Mouse (Mus musculus) forebrain, embryonic 14.5 days (tissue): ENCODE measurements at regions not wholly inside any gene's neighbourhood (a gene's known extent, or its start where the extent isn't known, plus 50 kb on each side); places are given as distances from the start of the nearest gene placed in this dataset.

ENCODE experiments used
- ATAC-seq: fragments of 200-750 bp; cut with Nextera tagmentation; 2 replicates; pipeline ENCODE4 v1.8.0; 2017; ENCODE audit warnings: mild to moderate bottlenecking, moderate library complexity
- DNase-seq: peaks from one replicate; pipeline ENCODE4 v3.0.0-alpha.2; 2015; ENCODE audit warnings: low spot score
- H3K27ac ChIP-seq: fragments of 300-500 bp; sonication (generic); 2 replicates; pipeline ENCODE4 v1.5.1; 2014; ENCODE audit warnings: low read depth, mild to moderate bottlenecking, control low read depth, low read length, moderate library complexity
- H3K27me3 ChIP-seq: fragments of 300-500 bp; sonication (generic); replicated peaks from 2 replicates; pipeline ENCODE4 v1.6.1; 2014; ENCODE audit warnings: low read length, control low read depth, mixed read lengths; ENCODE audit not compliant: control insufficient read depth, insufficient read depth
- H3K36me3 ChIP-seq: fragments of 300-500 bp; sonication (generic); 2 replicates; pipeline ENCODE4 v1.6.1; 2014; ENCODE audit warnings: low read length, control low read depth; ENCODE audit not compliant: control insufficient read depth, insufficient read depth
- H3K4me1 ChIP-seq: fragments of 300-500 bp; sonication (generic); 2 replicates; pipeline ENCODE4 v1.6.1; 2014; ENCODE audit warnings: antibody characterized with exemption, low read length, control low read depth; ENCODE audit not compliant: control insufficient read depth, insufficient read depth
- H3K4me2 ChIP-seq: fragments of 300-500 bp; sonication (generic); 2 replicates; pipeline ENCODE4 v1.6.1; 2014; ENCODE audit warnings: mild to moderate bottlenecking, control low read depth, low read length
- H3K4me3 ChIP-seq: fragments of 300-500 bp; sonication (generic); 2 replicates; pipeline ENCODE4 v1.5.1; 2014; ENCODE audit warnings: low read depth, low read length, control low read depth
- H3K9ac ChIP-seq: fragments of 300-500 bp; sonication (generic); 2 replicates; pipeline ENCODE4 v1.6.1; 2014; ENCODE audit warnings: mild to moderate bottlenecking, low read length, control low read depth, moderate library complexity
- H3K9me3 ChIP-seq: fragments of 300-500 bp; sonication (generic); replicated peaks from 2 replicates; pipeline ENCODE4 v1.6.1; 2016; ENCODE audit warnings: low read length, control low read depth, mixed read lengths; ENCODE audit not compliant: control insufficient read depth
- WGBS: fragments of 180-500 bp; shearing (Covaris S2); extraction: QIAGEN DNeasy Blood & Tissue Kit; methylation state at CpG from one replicate; pipeline ENCODE4 v1.1.7; 2014; 5-methylcytosine and 5-hydroxymethylcytosine counted together

DNA sequence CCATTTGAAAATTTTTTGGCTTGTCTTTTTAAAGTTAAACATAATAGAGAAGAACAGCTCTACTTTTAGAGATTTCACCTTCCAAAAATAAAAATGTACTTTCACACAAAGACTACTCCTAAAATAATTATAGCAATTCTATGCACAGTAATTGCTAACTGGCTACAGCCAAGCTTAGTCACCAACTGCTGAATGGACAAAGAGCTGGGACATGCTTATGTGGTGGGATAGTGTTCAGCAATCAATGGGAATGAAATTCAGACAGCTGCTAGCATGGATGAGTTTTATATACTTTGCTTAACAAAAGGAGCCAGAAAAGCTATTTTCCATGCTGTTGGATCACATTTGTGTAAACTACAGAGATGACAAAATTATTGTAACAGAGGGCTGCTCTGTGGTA lies 2727.5 kb downstream of the Gm37988 start:
- DNase-seq (no peak), ATAC-seq (no peak)
- no peaks in the 10 kb centered on the region for H3K36me3 ChIP-seq
- H3K4me3 ChIP-seq: no peak overlapping the region
- H3K4me2 ChIP-seq: no peak overlapping the region
- H3K4me1 ChIP-seq: no peaks in the 10 kb centered on the region
- H3K9me3 ChIP-seq: no peaks in the 10 kb centered on the region
- no peak overlapping the region for H3K27ac ChIP-seq
- no peak overlapping the region for H3K9ac ChIP-seq
- no peaks in the 10 kb centered on the region for H3K27me3 ChIP-seq

- Histone ChIP-seq H3K27me3 (no peaks in the 10 kb centered on the region), H3K36me3 (no peaks in the 10 kb centered on the region), H3K4me3 (no peak overlapping the region), H3K4me2 (no peak overlapping the region), H3K4me1 (no peaks in the 10 kb centered on the region), H3K9ac (no peak overlapping the region), H3K27ac (no peak overlapping the region), H3K9me3 (no peaks in the 10 kb centered on the region)
- peak; percentile 39 for DNase-seq
- WGBS: 33% methylated on average over 2 of the region's 2 CpGs
- ATAC-seq: peak; percentile 44; the same call in 1 of the 2 replicates
Observed at GRCm38 (mm10) chr1:7543492-7543891, 2735.8 kb downstream of the Gm37988 start.

GRCm38 (mm10) chr1:7548261-7548660 lies 2740.6 kb downstream of the Gm37988 start:
- H3K4me3 ChIP-seq: no peak overlapping the region
- no peak overlapping the region for H3K27ac ChIP-seq
- DNase-seq (no peak), ATAC-seq (no peak)
- no peaks in the 10 kb centered on the region for H3K4me1 ChIP-seq
- no peaks in the 10 kb centered on the region for H3K27me3 ChIP-seq
- H3K4me2 ChIP-seq: no peak overlapping the region
- WGBS: 68% methylated on average over 2 of the region's 2 CpGs
- no peaks in the 10 kb centered on the region for H3K9me3 ChIP-seq
- H3K9ac ChIP-seq: no peak overlapping the region
- H3K36me3 ChIP-seq: no peaks in the 10 kb centered on the region

GRCm38 (mm10) chr1:7574787-7575186 lies 2767.1 kb downstream of the Gm37988 start:
- no peak overlapping the region for H3K27ac ChIP-seq
- 88% methylated on average over 1 of the region's 1 CpGs for WGBS

DNA sequence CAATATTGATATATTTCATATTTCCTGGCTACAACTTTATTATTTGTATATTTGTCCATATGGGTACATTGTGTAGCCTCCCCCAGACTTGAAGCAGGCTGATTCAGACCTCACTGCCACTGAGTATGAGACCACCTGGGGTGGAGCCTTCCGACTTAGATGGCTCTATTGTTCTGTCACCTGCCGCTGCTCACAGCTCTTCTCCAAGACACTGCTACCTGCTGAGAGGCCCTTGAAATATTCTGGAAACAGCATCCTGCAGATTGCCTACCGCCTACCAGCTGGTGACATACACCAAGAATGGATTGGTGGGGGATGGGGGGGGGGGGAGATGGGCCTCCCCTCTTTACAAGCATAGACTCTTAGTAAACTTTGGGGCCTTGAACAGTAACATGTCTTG lies 2778.7 kb downstream of the Gm37988 start:
- 34% methylated on average over 3 of the region's 3 CpGs for WGBS
- no peak for ATAC-seq
- Histone ChIP-seq H3K4me1 (no peaks in the 10 kb centered on the region), H3K27ac (no peak overlapping the region), H3K4me2 (no peak overlapping the region), H3K9me3 (no peaks in the 10 kb centered on the region), H3K27me3 (no peaks in the 10 kb centered on the region), H3K4me3 (no peak overlapping the region), H3K9ac (no peak overlapping the region), H3K36me3 (no peaks in the 10 kb centered on the region)
- DNase-seq: no peak

More at GRCm38 (mm10) chr1:7574787-7575186, 2767.1 kb downstream of the Gm37988 start:
- no peaks in the 10 kb centered on the region for H3K27me3 ChIP-seq
- no peaks in the 10 kb centered on the region for H3K4me1 ChIP-seq
- ATAC-seq: no peak
- H3K4me3 ChIP-seq: no peak overlapping the region
- no peaks in the 10 kb centered on the region for H3K9me3 ChIP-seq
- H3K36me3 ChIP-seq: no peaks in the 10 kb centered on the region
- no peak overlapping the region for H3K9ac ChIP-seq
- no peak for DNase-seq
- H3K4me2 ChIP-seq: no peak overlapping the region

DNA sequence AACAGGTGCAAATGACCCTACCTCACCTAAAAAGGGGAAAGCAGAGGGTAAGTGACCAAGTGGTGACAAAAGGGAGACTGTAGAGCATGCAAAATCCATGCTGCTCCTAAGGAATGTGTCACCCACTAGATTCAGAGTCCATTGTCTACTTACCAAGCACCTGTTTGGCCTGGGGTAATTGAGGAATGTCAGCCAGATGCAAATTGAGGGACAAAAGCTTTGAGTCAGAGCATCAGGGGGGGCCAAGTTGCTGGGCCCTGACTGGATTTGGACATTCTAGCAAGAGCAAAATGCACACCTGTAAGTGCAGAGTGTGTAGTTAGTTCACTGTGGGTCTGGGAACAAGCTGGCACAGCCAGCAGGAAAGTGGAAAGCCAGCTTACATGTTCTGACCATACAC lies 2783.6 kb downstream of the Gm37988 start:
- H3K4me1 ChIP-seq: no peaks in the 10 kb centered on the region
- ATAC-seq: no peak
- no peak overlapping the region for H3K9ac ChIP-seq
- H3K9me3 ChIP-seq: no peaks in the 10 kb centered on the region
- H3K27ac ChIP-seq: no peak overlapping the region
- H3K27me3 ChIP-seq: no peaks in the 10 kb centered on the region
- H3K4me2 ChIP-seq: no peak overlapping the region
- no peak for DNase-seq
- no peaks in the 10 kb centered on the region for H3K36me3 ChIP-seq
- H3K4me3 ChIP-seq: no peak overlapping the region
